Mouse (Mus musculus): ENCODE measurements at regions not wholly inside any gene's neighbourhood (a gene's known extent, or its start where the extent isn't known, plus 50 kb on each side); places are given as distances from the start of the nearest gene placed in this dataset.

GRCm38 (mm10) chr6:111844321-111844835, 429.2 kb upstream of the Lmcd1 start:
- Histone ChIP-seq H3K4me3 (ENCODE audit: insufficient read depth, low read length) (no peak overlapping the region), H3K27ac (ENCODE audit: insufficient read depth, low read length) (no peak overlapping the region), H3K4me1 (ENCODE audit: control insufficient read depth, insufficient read depth, low read length) (no peaks in the 10 kb centered on the region)
- TF ChIP-seq POLR2A (IDR thresholded peaks at IDR 0.05; ENCODE audit: extremely low read depth, insufficient read depth, low read length) (no peak), CTCF (IDR thresholded peaks at IDR 0.05; ENCODE audit: extremely low read depth, insufficient read depth, low read length) (no peak)

GRCm38 (mm10) chr6:111866101-111866598, 407.4 kb upstream of the Lmcd1 start:
- Histone ChIP-seq H3K4me1 (ENCODE audit: control insufficient read depth, insufficient read depth, low read length) (no peaks in the 10 kb centered on the region), H3K4me3 (ENCODE audit: insufficient read depth, low read length) (no peak overlapping the region), H3K27ac (ENCODE audit: insufficient read depth, low read length) (no peak overlapping the region)
- TF ChIP-seq CTCF (IDR thresholded peaks at IDR 0.05; ENCODE audit: extremely low read depth, insufficient read depth, low read length) (no peak), POLR2A (IDR thresholded peaks at IDR 0.05; ENCODE audit: extremely low read depth, insufficient read depth, low read length) (no peak)

GRCm38 (mm10) chr6:111882557-111882956, 391.0 kb upstream of the Lmcd1 start:
- Histone ChIP-seq H3K4me3 (ENCODE audit: insufficient read depth, low read length) (no peak overlapping the region), H3K4me1 (ENCODE audit: control insufficient read depth, insufficient read depth, low read length) (no peaks in the 10 kb centered on the region), H3K27ac (ENCODE audit: insufficient read depth, low read length) (no peak overlapping the region)
- no peak for TF ChIP-seq CTCF (IDR thresholded peaks at IDR 0.05; ENCODE audit: extremely low read depth, insufficient read depth, low read length)
- no peak for TF ChIP-seq POLR2A (IDR thresholded peaks at IDR 0.05; ENCODE audit: extremely low read depth, insufficient read depth, low read length)

- no peak overlapping the region for H3K27ac ChIP-seq (ENCODE audit: insufficient read depth, low read length)
- TF ChIP-seq CTCF (IDR thresholded peaks at IDR 0.05; ENCODE audit: extremely low read depth, insufficient read depth, low read length): no peak
- H3K4me3 ChIP-seq (ENCODE audit: insufficient read depth, low read length): no peak overlapping the region
- H3K4me1 ChIP-seq (ENCODE audit: control insufficient read depth, insufficient read depth, low read length): no peaks in the 10 kb centered on the region
These were observed 389.6 kb upstream of the Lmcd1 start for GRCm38 (mm10) chr6:111883946-111884345.

- TF ChIP-seq CTCF (IDR thresholded peaks at IDR 0.05; ENCODE audit: extremely low read depth, insufficient read depth, low read length) (no peak), POLR2A (IDR thresholded peaks at IDR 0.05; ENCODE audit: extremely low read depth, insufficient read depth, low read length) (no peak)
- Histone ChIP-seq H3K27ac (ENCODE audit: insufficient read depth, low read length) (no peak overlapping the region), H3K4me1 (ENCODE audit: control insufficient read depth, insufficient read depth, low read length) (no peaks in the 10 kb centered on the region), H3K4me3 (ENCODE audit: insufficient read depth, low read length) (no peak overlapping the region)
These were observed 361.6 kb upstream of the Lmcd1 start for GRCm38 (mm10) chr6:111911997-111912396.

DNA sequence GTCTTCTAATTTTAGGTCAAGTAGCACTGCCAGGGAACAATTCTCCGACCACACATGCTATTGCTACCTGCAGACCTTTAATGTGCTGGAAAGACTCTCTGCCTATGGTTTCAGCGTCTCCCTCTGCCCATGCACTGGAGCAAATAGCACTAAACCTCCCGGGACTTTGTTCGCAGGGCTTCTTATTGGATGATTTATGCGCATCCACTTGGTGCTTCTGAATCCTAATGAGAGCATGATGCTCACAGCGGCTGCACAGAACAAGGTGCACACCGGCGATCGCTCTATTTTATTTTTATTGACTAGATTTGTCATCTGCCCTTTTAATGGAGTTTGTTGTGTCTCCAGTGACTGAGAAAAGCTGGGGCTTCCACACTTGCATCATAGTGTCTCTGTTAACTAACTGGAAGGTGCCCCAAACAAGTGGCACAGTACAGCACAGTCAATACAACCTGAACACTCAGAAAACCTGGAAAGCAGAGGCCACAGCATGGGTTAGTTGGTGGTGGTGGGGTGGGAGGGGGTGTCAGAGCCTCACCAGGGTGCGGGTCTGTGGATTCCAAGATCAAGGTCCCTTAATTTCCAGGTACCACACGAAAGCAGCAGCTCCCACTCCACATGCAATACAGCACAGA, 359.7 kb upstream of the Lmcd1 start:
- no peak overlapping the region for H3K4me3 ChIP-seq (ENCODE audit: insufficient read depth, low read length)

DNA sequence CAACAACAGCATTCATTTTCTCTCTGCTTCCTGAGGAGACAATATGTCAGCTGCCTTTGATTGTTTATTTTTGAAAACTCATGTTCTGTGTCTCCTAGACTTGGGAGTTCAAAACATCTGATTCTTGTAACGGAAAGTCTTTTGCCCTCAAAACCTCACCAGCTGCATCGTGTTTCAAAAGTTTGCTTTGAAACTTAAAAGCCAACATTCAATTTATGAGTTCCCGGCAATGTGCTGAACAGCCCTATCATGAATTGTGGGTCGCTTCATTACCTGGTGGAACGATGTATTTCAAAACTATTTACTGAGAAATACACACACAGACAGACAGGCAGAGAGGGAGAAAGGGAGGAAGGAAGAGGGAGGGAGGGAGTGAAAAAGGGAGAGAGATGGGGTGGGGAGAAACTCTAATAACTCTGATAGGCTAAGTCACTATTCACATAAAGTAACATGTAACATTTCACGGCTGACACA, 356.3 kb upstream of the Lmcd1 start:
- TF ChIP-seq CTCF (IDR thresholded peaks at IDR 0.05; ENCODE audit: extremely low read depth, insufficient read depth, low read length): no peak
- no peaks in the 10 kb centered on the region for H3K4me1 ChIP-seq (ENCODE audit: control insufficient read depth, insufficient read depth, low read length)
- no peak overlapping the region for H3K4me3 ChIP-seq (ENCODE audit: insufficient read depth, low read length)
- no peak overlapping the region for H3K27ac ChIP-seq (ENCODE audit: insufficient read depth, low read length)

More for the DNA sequence above, 359.7 kb upstream of the Lmcd1 start:
- no peaks in the 10 kb centered on the region for H3K4me1 ChIP-seq (ENCODE audit: control insufficient read depth, insufficient read depth, low read length)
- no peak overlapping the region for H3K27ac ChIP-seq (ENCODE audit: insufficient read depth, low read length)
- TF ChIP-seq POLR2A (IDR thresholded peaks at IDR 0.05; ENCODE audit: extremely low read depth, insufficient read depth, low read length): no peak
- no peak for TF ChIP-seq CTCF (IDR thresholded peaks at IDR 0.05; ENCODE audit: extremely low read depth, insufficient read depth, low read length)

- Histone ChIP-seq H3K4me3 (ENCODE audit: insufficient read depth, low read length) (no peak overlapping the region), H3K4me1 (ENCODE audit: control insufficient read depth, insufficient read depth, low read length) (no peaks in the 10 kb centered on the region), H3K27ac (ENCODE audit: insufficient read depth, low read length) (no peak overlapping the region)
- TF ChIP-seq CTCF (IDR thresholded peaks at IDR 0.05; ENCODE audit: extremely low read depth, insufficient read depth, low read length) (no peak), POLR2A (IDR thresholded peaks at IDR 0.05; ENCODE audit: extremely low read depth, insufficient read depth, low read length) (no peak)
These were observed 355.5 kb upstream of the Lmcd1 start for GRCm38 (mm10) chr6:111917868-111918597.

DNA sequence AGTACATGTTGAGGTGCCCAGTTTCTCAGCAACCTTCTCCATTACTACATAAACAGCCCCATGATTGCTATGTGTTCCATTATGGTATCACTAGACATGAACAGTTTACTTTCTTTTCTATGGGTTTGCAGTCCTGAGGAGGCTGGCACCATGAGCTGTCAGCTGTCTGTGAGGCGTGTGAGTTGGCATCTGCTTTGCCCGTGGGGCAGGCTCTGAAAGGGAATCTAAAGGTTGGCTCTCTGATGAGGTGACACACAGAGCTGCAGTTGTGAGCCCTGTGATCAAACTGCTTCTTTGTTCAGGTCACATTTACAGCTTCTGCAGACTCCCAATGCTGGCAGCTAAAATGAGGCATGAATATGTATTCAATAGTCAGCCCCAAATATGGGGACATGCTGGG, 341.0 kb upstream of the Lmcd1 start:
- TF ChIP-seq POLR2A (IDR thresholded peaks at IDR 0.05; ENCODE audit: extremely low read depth, insufficient read depth, low read length): no peak
- no peak for TF ChIP-seq CTCF (IDR thresholded peaks at IDR 0.05; ENCODE audit: extremely low read depth, insufficient read depth, low read length)
- H3K4me3 ChIP-seq (ENCODE audit: insufficient read depth, low read length): no peak overlapping the region
- H3K27ac ChIP-seq (ENCODE audit: insufficient read depth, low read length): no peak overlapping the region
- H3K4me1 ChIP-seq (ENCODE audit: control insufficient read depth, insufficient read depth, low read length): no peaks in the 10 kb centered on the region

DNA sequence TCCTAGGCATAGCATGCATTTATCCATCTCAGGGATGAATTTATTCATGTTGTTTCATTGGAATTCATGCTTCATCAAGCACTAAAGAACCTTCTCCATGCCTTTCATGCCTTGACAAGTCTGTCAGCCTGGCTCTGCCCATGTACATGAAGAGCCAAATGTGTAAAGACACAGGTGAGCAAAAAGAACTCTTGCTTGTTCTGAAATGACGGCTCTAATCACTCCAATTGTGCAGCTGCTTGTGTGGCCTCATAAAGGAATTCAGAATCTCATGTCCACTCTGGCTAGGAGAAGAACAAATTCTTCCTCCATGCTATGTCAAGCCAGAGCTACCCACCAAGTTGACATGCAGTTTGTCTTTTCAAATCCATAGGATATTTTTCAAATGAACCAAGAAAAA, 319.2 kb upstream of the Lmcd1 start:
- Histone ChIP-seq H3K4me1 (ENCODE audit: control insufficient read depth, insufficient read depth, low read length) (no peaks in the 10 kb centered on the region), H3K27ac (ENCODE audit: insufficient read depth, low read length) (no peak overlapping the region), H3K4me3 (ENCODE audit: insufficient read depth, low read length) (no peak overlapping the region)
- TF ChIP-seq CTCF (IDR thresholded peaks at IDR 0.05; ENCODE audit: extremely low read depth, insufficient read depth, low read length) (no peak), POLR2A (IDR thresholded peaks at IDR 0.05; ENCODE audit: extremely low read depth, insufficient read depth, low read length) (no peak)
